Mouse (Mus musculus): ENCODE data around the gene Pamr1.

Pamr1 gene

DNA sequence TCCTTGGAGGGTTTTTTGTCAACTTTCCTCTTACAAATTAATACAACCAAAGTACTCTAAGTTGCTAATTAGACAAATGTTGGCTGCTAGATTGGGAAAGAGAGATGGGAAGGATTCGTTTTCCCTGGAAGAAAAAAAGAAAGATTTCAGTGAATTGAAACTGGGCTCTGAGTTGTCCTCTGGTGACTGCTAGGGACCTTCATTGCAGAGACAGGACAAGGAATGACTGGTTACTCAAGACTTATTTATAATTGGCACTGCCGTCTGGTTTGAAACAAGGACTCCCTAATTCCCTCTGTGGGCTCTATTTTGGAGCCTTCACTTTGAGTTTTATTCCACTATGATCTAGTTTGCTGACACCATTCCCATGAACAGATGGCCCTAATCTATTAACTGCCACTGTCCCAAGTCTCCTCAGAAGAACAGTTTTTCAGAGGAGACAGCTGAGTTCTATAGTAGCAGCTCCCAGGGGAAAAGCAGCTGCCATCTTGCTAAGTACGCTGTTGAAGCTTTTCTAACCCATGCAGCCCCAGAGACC, 85.8 kb downstream of the Pamr1 start:
- no peak for TF ChIP-seq GATA4 (IDR thresholded peaks at IDR 0.05; ENCODE audit: insufficient replicate concordance, low read length)

DNA sequence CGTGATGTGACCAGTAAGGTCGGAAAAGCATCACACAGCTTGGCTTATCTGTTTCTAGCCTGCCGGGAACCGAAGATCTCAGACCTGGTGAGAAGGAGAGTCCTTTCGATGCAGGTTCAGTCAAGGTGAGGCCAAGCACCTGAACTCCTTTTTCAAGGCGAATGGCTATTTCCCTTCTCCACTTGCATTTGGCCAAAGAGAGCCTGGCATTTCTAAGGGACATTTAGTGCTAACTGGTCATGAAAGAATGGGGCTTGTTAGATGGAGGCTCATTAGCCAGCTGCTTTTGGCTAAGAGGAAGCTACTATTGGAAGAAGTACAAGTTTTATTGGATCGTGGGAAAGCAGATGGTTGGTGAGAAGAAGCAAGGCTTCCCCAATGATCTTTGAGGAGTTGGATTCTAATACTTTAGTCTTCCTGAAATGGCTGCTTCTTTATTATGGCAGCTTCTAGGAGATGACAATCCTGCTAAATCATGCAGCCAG, 86.3 kb downstream of the Pamr1 start:
- TF ChIP-seq GATA4 (IDR thresholded peaks at IDR 0.05; ENCODE audit: insufficient replicate concordance, low read length): no peak

DNA sequence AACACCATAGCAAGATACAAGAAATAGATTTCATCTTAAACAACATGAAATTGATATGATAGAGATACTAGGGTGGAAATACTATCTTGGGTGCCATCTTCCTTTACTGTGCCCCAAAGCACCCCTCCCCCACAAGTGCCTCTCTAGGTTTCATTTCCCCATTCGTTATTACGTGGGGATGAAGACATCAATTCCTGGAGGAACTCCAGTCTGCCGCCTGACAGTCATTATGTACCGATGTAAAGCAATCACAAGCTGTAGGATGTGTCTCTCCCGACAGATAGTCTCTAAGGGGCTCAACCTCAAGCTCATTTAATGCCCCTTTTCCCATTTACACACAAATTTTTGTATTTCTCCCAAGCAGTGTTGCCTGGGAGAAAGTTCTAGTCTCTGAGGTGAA, 88.3 kb downstream of the Pamr1 start:
- no peak for TF ChIP-seq GATA4 (IDR thresholded peaks at IDR 0.05; ENCODE audit: insufficient replicate concordance, low read length)

DNA sequence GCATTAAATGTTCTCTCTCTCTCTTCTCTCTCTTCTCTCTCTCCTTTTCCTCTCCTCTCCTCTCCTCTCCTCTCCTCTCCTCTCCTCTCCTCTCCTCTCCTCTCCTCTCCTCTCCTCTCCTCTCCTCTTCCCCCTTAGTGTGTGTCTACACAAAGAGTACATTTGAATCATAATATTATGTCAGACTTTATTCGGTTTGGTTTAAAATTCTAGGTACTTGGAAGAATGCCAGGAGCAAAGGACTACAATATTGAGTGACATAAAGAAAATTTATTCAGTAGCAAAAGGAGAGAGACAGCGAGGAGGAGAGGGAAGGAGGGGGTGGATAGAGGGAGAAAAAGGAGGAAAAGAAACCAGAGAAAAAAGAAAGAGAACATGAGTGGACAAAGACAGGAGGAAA, 88.9 kb downstream of the Pamr1 start:
- TF ChIP-seq GATA4 (IDR thresholded peaks at IDR 0.05; ENCODE audit: insufficient replicate concordance, low read length): no peak

DNA sequence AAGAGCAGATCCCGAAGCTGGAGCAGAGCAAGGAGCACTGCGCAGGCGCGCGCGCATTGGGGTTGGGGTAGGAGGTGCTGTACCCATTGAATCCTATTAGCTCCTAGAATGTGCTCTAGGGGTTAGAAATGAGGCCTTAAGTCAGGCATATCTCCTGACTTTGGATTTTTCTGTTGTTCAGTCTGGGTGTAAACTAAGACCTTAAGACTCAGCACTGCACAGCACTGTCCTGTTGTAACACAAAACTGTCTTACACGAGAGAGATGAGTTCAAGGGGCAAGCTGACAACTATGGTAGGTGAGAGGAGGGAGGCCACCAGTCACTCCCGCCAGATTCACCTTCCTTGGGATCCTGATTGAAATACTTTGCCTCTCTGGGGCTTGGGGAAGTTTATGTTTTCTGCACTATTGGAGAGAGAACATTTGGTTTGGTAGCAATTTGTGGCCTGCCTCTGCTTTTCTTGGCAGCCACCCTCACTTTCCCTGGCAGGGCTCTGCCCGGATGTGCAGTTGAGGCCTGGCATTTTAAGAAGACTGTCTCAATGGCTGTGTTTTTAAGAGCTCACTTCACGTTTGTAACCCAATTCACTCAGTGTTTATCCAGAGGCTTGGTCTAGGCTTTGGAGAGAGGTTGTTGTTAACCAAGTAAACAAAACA, 99.2 kb downstream of the Pamr1 start:
- no peak for TF ChIP-seq GATA4 (IDR thresholded peaks at IDR 0.05; ENCODE audit: insufficient replicate concordance, low read length)

DNA sequence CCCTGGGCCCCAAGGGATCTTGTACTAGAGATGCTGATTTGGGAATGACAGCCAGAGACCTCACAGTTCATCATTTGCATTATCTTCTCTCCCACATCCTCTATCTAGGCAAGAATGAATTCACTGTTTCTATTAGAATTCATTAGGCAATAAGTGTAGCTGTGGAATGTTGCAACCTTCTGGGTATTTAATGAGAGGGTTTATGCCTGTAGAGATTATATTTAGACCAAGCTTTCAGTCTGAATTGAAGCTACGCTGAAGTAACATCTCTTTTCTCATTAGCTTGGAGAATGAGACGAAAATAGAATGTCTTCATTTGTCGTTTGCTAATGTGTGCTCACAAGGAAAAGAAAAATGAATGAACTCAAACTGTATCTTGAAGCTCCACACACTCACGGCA, 100.5 kb downstream of the Pamr1 start:
- no peak for TF ChIP-seq GATA4 (IDR thresholded peaks at IDR 0.05; ENCODE audit: insufficient replicate concordance, low read length)

DNA sequence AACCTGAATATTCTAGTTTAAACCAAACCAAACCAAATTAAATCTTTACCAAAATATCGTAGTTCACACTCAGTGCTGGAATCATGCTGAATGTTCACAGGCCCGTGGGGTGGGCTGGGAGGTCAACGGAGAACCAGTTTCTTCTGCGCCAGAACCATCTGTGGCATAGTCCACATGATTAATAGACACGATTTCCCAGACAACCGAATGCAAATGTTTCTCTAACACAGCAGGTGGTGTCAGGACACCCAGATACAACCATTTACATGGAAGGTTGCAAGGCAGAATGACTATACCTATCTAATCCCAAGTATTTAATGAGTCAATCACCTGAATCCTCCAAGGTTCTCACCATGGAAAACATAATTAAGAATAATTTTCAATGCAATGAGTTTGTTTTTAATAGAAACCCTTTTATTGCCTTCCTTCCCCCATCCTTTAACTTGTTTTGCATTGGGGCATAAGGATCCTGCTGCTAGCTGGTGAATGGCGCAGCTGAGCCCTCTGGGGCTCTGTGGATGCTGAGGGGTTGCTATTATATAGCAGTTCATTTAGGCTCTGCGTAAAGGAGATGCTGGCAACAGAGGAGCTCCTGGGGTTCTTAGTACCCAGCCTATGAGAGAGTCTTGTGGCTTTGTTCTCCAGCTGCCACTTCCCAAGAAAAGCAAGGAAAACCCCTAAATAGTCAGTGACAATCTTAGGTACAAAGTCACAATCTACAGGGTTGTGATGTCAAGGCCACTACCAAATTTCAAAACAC, 106.3 kb downstream of the Pamr1 start:
- no peak for TF ChIP-seq GATA4 (IDR thresholded peaks at IDR 0.05; ENCODE audit: insufficient replicate concordance, low read length)

DNA sequence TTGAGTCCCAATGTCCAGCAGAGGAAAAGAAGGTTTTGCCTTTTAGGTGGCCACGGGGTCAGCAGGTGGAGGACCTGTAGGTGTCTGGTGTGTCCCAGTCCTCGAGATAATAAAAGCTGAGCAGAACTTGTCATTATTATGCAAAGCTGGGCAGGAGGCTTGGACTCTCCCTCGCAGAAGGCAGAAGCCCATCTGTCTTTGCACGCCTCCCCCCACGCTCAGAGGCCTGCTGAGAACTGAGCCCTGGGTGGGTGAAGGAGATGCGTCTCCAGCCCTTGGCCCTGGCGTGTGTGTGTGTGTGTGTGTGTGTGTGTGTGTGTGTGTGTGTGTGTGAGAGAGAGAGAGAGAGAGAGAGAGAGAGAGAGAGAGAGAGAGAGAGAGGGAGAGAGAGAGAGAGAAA, 107.9 kb downstream of the Pamr1 start:
- no peak for TF ChIP-seq GATA4 (IDR thresholded peaks at IDR 0.05; ENCODE audit: insufficient replicate concordance, low read length)

DNA sequence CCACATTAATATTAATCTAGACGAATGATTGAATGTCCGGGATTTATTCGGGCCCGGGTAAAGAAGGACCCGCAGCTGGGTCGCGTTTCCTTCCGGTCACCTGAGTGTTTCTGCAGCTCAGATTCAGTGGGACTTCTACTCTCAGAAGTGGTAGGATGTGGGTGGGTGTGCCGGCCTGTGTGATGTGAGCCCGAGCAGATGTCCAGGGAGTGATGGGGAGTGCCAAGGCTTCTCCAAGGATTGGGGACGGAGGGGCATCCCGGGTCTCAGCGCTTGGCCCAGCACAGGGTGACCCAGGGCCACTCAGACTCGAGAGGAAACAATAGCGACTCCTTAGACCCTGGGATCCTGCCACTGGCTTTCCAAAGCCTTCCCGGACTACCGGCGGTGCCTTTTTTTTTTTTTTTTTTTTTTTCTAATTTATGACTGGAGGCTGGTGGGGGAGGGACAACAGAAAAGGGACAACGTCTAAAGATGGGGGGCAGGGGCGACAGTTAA, 108.4 kb downstream of the Pamr1 start, which contains the start of gene Slc1a2:
Gene Slc1a2, plus strand, starts transcription at position 497 of the 498 bp plus-strand sequence.
- TF ChIP-seq GATA4 (IDR thresholded peaks at IDR 0.05; ENCODE audit: insufficient replicate concordance, low read length): no peak

DNA sequence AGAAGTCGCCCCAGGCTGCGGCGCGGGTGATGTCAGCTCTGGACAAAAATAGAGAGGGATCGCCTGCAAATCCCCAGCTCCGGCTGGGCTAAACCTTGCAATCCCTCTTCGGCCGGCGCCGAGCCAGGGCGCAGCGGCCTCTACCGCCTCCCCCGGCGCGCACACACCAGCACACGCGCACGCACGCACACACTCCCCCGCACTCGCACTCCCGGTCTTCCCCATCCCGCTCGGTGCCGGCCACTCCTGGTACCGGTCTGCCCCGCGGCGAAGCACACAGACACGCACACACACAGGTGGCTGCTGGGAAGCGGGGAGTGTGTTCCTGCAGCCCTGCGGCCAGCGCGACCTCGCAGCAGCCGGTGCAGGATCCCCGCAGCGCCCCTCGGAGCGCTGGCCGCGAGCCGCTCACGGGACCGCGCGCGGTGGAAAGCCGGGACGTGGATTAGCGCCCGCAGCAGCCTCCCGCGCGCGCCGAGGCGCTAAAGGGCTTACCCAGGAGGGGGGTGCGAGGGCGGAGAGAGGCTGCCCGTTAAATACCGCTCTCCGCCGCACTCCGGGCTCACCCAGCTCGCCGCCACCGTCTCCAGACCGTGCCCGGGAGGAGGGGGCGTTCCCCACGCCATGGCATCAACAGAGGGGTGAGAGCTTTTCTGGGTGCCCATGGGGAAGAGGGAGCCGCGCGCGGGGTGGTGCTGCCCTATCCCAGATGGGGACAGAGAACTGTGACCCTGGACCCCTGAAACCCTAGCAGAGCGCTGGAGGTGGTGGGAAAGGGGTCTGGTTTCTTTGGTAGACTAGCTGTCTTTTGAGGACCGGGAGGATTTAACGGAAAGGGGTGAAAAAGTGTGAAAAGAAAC, 109.1 kb downstream of the Pamr1 start:
- no peak for TF ChIP-seq GATA4 (IDR thresholded peaks at IDR 0.05; ENCODE audit: insufficient replicate concordance, low read length)

DNA sequence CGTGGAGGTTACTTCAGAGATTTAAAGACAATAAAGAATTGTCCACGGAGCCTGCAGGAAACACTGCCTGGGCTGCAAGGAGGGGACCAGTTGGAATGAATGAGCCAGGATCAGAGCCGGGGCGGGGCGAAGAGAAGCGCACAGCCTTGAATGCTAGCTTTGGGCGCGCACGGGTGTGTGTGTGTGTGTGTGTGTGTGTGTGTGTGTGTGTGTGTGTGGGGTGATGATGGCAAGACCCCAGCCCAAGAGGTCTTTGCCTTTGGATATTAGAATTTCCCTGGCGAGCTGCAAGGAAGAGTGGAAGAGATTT, 109.7 kb downstream of the Pamr1 start:
- TF ChIP-seq GATA4 (IDR thresholded peaks at IDR 0.05; ENCODE audit: insufficient replicate concordance, low read length): no peak

DNA sequence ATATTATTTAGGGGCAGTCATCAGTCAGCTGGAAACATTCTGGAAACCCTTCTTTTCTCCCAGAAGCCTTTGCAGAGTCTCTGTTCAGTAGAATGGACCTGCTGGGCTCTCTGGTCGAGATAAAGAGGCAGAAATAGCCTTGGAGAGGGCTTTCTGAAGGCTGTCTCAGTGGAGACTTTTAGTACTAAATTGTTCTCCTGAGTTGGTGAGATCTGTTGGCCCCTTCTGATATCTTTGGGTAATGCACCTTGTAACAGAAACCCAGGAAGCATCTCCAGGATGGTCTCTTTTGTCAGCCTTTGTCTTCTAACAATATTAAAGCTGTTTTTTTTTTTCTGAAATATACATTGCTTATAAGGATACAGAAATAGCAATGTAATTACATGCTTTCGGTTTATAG, 111.2 kb downstream of the Pamr1 start:
- no peak for TF ChIP-seq GATA4 (IDR thresholded peaks at IDR 0.05; ENCODE audit: insufficient replicate concordance, low read length)

DNA sequence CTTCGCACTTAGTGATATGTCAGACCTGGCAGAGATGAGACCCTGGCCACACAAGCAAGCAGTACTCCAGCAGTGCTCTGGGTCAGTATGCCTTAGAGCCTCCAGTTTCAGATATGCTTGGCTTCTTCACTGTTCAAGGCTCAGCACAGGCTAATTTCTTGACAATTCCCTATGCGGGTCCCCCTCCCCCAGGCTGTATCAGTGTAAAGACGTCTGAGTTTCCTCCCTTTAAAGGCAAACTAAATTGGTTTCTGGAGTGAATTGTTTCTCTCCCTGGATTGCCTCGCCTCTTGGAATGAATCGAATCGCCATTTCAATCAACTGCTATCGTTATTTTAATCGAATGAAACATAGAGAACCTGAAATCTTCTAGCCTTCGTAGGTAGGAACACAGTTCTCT, 113.1 kb downstream of the Pamr1 start:
- TF ChIP-seq GATA4 (IDR thresholded peaks at IDR 0.05; ENCODE audit: insufficient replicate concordance, low read length): no peak

DNA sequence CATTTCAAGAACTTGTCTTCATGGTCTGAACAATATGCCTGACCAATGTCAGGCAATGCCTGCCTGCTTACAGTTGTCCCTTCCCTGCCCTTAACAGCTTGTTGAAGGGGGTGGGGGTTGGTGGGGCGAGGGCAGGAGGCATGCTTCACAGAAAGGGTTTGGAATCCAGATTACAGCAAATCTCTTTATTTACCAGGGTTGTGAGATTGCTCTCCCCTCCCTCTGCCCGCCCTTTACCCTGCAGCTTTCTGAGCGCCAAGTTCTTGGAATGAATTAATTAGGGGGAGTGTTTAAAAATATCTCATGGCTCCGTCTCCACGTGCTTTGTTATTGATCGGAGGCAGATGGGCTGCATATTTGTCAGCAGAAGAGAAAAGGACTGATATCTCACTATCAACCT, 113.5 kb downstream of the Pamr1 start:
- no peak for TF ChIP-seq GATA4 (IDR thresholded peaks at IDR 0.05; ENCODE audit: insufficient replicate concordance, low read length)

DNA sequence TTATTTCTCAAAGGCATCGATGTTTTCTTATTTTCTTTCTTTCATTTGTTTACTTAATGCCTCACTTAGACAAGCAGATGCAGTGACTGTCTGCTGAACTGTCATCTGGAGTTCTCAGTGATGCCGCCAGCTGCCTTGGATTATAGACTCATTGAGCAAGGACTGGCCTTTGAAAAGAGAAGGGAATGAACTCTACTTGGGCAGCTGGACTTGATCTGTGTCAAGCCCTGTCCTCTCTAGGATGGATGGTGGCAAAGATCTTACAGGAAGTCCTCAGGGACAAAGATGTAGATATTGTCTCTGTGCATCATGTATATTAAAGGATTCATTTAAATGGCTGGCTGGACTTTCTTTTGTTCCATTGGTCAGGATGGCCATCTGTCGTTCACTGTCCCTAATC, 114.1 kb downstream of the Pamr1 start:
- TF ChIP-seq GATA4 (IDR thresholded peaks at IDR 0.05; ENCODE audit: insufficient replicate concordance, low read length): no peak
